Mouse (Mus musculus) bone marrow macrophage, adult 2 months (primary cell): ENCODE data around the gene Cdc42ep4.

Source experiments
- CTCF ChIP-seq: IDR thresholded peaks from 2 replicates; pipeline ENCODE4 v1.5.1; 2012; ENCODE audit warnings: low read depth, mild to moderate bottlenecking, low read length, moderate library complexity
- POLR2A ChIP-seq: IDR thresholded peaks from 2 replicates; pipeline ENCODE4 v1.6.1; 2012; ENCODE audit warnings: mild to moderate bottlenecking, low read depth, low read length, borderline replicate concordance

- TF ChIP-seq POLR2A, result no peak
- no peak for TF ChIP-seq CTCF
Observed at GRCm38 (mm10) chr11:113778733-113779679, 27.3 kb upstream of the Cdc42ep4 start.
